Mouse (Mus musculus) heart, adult 2 months (tissue): ENCODE measurements around the gene Camta1. TPM values are rescaled to one million over a fixed set of nuclear protein-coding genes. Genes with fewer than 3 reads are reported as not detected.
A peak's percentile ranks its signal among the peaks of the same experiment; 100 is the strongest.

Experiments used
- DNase-seq, 2 experiments: peaks; one replicate each; pipeline ENCODE4 v3.0.0; 2021
- H3K27ac ChIP-seq: fragments of 200-600 bp; 2 replicates; pipeline ENCODE4 v1.8.1; 2022
- H3K27me3 ChIP-seq: fragments of 200-500 bp; 2 replicates; pipeline ENCODE4 v1.6.1; 2012; ENCODE audit warnings: mild to moderate bottlenecking, low read length, inconsistent platforms, mixed read lengths; ENCODE audit not compliant: control insufficient read depth, insufficient read depth
- H3K36me3 ChIP-seq: fragments of 200-500 bp; 2 replicates; pipeline ENCODE4 v1.6.1; 2012; ENCODE audit warnings: low read length, inconsistent platforms; ENCODE audit not compliant: control insufficient read depth, insufficient read depth
- H3K4me1 ChIP-seq: fragments of 200-500 bp; 2 replicates; pipeline ENCODE4 v1.6.1; 2011; ENCODE audit warnings: low read length; ENCODE audit not compliant: control insufficient read depth, insufficient read depth
- H3K4me3 ChIP-seq: fragments of 200-600 bp; 2 replicates; pipeline ENCODE4 v1.8.1; 2022
- H3K79me2 ChIP-seq: fragments of 200-500 bp; replicated peaks from 2 replicates; pipeline ENCODE4 v1.6.1; 2012; ENCODE audit warnings: mild to moderate bottlenecking, inconsistent platforms, low read length, moderate library complexity, mixed read lengths; ENCODE audit not compliant: control insufficient read depth, insufficient read depth
- H3K9ac ChIP-seq: fragments of 200-500 bp; 2 replicates; pipeline ENCODE4 v1.6.1; 2012; ENCODE audit warnings: low read depth, mild to moderate bottlenecking, control low read depth, inconsistent platforms, low read length, mixed read lengths
- CTCF ChIP-seq: fragments of 200-600 bp; IDR thresholded peaks from 2 replicates; pipeline ENCODE4 v1.8.1; 2022; ENCODE audit warnings: antibody characterized with exemption, mild to moderate bottlenecking, moderate library complexity
- EP300 ChIP-seq: fragments of 200-500 bp; IDR thresholded peaks from 2 replicates; pipeline ENCODE4 v1.6.1; 2011; ENCODE audit warnings: low read depth, low read length, control low read depth; ENCODE audit not compliant: insufficient read depth
- POLR2A ChIP-seq: fragments of 200-500 bp; IDR thresholded peaks from 2 replicates; pipeline ENCODE4 v1.6.1; 2011; ENCODE audit warnings: mild to moderate bottlenecking, low read depth, low read length, control low read depth; ENCODE audit not compliant: insufficient read depth
- WGBS: fragments of 180-500 bp; shearing (Covaris S2); methylation state at CpG from one replicate; pipeline ENCODE4 v1.1.7; 2018; 5-methylcytosine and 5-hydroxymethylcytosine counted together
- intact Hi-C: fragments of 180-260 bp; cut with DNase I; formaldehyde crosslinking; loops from one replicate; pipeline ENCODE4 v1.15.1; 2025
- polyA plus RNA-seq: library from polyadenylated mRNA; depleted of rRNA; stranded (reverse); fragments of >200 nt; gene quantifications from 2 replicates; pipeline ENCODE4 v1.2.3, GENCODE M21; 2012
- total RNA-seq, 2 experiments: library from RNA; stranded (reverse); gene quantifications; 2 replicates each; pipeline ENCODE4 v1.2.3; 2021

Camta1 gene
- total and polyA plus RNA-seq, 3 experiments: 39.4 to 234 (median 208) TPM

GRCm38 (mm10) chr4:151483977-151484313, 377.7 kb downstream of the Camta1 start:
- Histone ChIP-seq H3K27me3 (no peaks in the 10 kb centered on the region), H3K36me3 (no peaks in the 10 kb centered on the region), H3K4me1 (no peaks in the 10 kb centered on the region), H3K9ac (no peak overlapping the region), H3K27ac (no peak overlapping the region), H3K4me3 (no peak overlapping the region), H3K79me2 (no peaks in the 10 kb centered on the region)
- TF ChIP-seq EP300: no peak
- no peak for TF ChIP-seq CTCF
- TF ChIP-seq POLR2A: no peak
- no peak for DNase-seq
- intact Hi-C loops: loop anchor here (5.0 to 10.0 kb wide), 5 partner anchors 121 to 368 kb away; no protein-coding TSS in a partner anchor
- WGBS: 63% methylated on average over 8 of the region's 8 CpGs

DNA sequence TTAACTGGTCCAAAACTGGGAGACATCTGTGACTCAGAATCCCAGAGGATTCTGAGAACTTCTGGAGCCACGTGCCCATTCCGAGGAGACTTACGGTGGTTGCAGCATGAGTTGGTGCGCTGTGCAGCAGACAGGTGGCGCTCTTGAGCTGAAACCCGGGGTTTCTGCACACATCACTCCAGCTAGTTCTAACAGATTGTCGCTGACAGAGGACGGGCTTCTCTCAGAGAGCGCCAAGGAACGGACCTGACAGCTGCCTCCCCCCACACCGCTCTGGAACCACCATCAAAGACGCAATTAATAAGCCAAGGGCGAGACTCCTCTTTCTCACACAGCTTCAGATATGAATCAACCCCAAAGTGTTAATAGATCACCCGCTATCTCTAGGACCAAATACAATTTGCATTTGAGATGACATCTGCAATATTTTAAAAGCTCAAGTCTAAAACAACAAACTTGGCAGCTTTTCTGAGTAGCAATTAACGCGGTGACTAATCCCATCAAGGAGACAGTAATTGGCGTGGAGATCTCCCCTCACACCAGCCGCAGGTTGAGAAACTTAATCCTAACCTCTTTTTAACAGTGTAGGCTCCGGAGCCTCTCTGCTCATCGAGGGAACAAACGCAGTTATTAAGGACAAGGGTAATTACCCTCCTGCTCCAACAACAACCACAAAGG, 378.2 kb downstream of the Camta1 start:
- no peak overlapping the region for H3K4me3 ChIP-seq
- TF ChIP-seq POLR2A (no peak), EP300 (no peak), CTCF (peak; percentile 82)
- peak; percentile 42 to 71 for DNase-seq
- H3K27me3 ChIP-seq: no peaks in the 10 kb centered on the region
- H3K9ac ChIP-seq: no peak overlapping the region
- intact Hi-C loops: loop anchor here (5.0 to 10.0 kb wide), 5 partner anchors 121 to 369 kb away; no protein-coding TSS in a partner anchor
- H3K36me3 ChIP-seq: no peaks in the 10 kb centered on the region
- WGBS: 18% methylated on average over 21 of the region's 21 CpGs
- H3K4me1 ChIP-seq: no peaks in the 10 kb centered on the region
- H3K27ac ChIP-seq: no peak overlapping the region
- no peaks in the 10 kb centered on the region for H3K79me2 ChIP-seq

- TF ChIP-seq EP300: no peak
- TF ChIP-seq POLR2A: no peak
- peak; percentile 39 for TF ChIP-seq CTCF
- intact Hi-C loops: loop anchor here (5.0 to 10.0 kb wide), 5 partner anchors 124 to 371 kb away; no protein-coding TSS in a partner anchor
- no peaks in the 10 kb centered on the region for H3K4me1 ChIP-seq
Measured at GRCm38 (mm10) chr4:151480928-151481327, 380.7 kb downstream of the Camta1 start.

DNA sequence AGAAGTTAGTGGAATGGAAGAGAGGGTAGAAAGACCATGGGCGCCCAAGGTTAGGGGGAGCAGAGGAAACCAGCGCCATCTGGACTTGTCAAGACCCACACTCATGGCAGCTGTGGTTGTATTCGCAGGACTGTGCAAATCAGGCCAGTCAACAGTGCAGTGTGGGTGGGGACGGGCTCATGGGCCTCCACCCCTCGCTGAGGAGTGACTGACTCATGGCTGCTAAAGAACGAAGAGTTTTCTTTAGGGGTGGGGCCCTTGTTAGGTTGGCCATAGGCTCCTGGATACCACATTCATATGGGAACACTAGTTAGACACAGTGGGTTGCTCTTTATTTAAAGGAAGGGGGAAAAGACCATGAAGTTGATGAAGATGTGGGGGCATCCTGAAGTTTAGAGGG, 383.7 kb downstream of the Camta1 start:
- Histone ChIP-seq H3K4me3 (no peak overlapping the region), H3K27me3 (no peaks in the 10 kb centered on the region), H3K27ac (no peak overlapping the region), H3K79me2 (no peaks in the 10 kb centered on the region), H3K9ac (no peak overlapping the region), H3K4me1 (no peaks in the 10 kb centered on the region), H3K36me3 (no peaks in the 10 kb centered on the region)
- no peak for TF ChIP-seq POLR2A
- no peak for TF ChIP-seq EP300
- TF ChIP-seq CTCF: no peak
- WGBS: 71% methylated on average over 6 of the region's 6 CpGs
- intact Hi-C loops: no loop called here
- DNase-seq: no peak

More at GRCm38 (mm10) chr4:151480928-151481327, 380.7 kb downstream of the Camta1 start:
- Histone ChIP-seq H3K79me2 (no peaks in the 10 kb centered on the region), H3K27me3 (no peaks in the 10 kb centered on the region), H3K36me3 (no peaks in the 10 kb centered on the region), H3K4me3 (no peak overlapping the region), H3K27ac (no peak overlapping the region), H3K9ac (no peak overlapping the region)
- no peak for DNase-seq
- WGBS: 95% methylated on average over 3 of the region's 3 CpGs

DNA sequence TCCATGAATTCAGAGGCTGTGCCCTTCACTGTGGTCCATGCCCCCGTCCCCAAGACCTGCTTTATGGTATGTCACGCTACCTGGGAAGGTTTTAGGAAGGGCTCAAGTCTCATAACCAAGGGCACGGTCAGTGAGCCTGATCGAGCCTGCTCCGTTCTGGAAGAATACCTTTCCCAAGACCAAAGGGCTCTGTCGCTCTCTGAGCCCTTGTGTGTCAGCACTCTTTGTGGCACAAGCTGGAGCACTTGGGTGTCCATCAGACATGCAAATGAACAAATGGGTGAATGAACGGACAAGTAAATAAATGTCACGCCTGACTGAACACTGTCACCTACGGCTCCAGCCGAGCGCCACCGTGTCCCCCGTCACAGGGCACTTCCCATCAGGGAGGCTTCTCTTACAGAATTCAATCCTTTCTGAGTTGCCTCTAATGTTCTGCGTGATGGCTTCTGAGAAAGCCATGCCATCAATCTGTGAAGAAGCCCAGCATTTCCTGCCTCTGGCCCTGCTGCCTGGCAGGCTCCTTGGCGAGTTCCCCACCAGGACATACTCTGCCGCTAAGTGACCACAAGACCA, 386.7 kb downstream of the Camta1 start:
- no peak for DNase-seq
- Histone ChIP-seq H3K27ac (no peak overlapping the region), H3K79me2 (no peaks in the 10 kb centered on the region), H3K36me3 (no peaks in the 10 kb centered on the region), H3K9ac (no peak overlapping the region), H3K4me1 (no peaks in the 10 kb centered on the region), H3K27me3 (no peaks in the 10 kb centered on the region), H3K4me3 (no peak overlapping the region)
- TF ChIP-seq CTCF (no peak), POLR2A (no peak), EP300 (no peak)
- whole genome bisulfite sequencing: 87% methylated on average over 16 of the region's 16 CpGs
- intact Hi-C loops: no loop called here

- no peaks in the 10 kb centered on the region for H3K36me3 ChIP-seq
- H3K27ac ChIP-seq: no peak overlapping the region
- no peak for DNase-seq
- no peak for TF ChIP-seq EP300
- no peak for TF ChIP-seq CTCF
- no peak for TF ChIP-seq POLR2A
- 65% methylated on average over 4 of the region's 4 CpGs for WGBS
- no peaks in the 10 kb centered on the region for H3K27me3 ChIP-seq
- H3K4me1 ChIP-seq: no peaks in the 10 kb centered on the region
- no peaks in the 10 kb centered on the region for H3K79me2 ChIP-seq
- H3K4me3 ChIP-seq: no peak overlapping the region
- no peak overlapping the region for H3K9ac ChIP-seq
- intact Hi-C loops: no loop called here
Measured at GRCm38 (mm10) chr4:151471886-151472285, 389.8 kb downstream of the Camta1 start.
